ENCODE assay signal across 12 mouse cellular contexts in the genomic region with DNA sequence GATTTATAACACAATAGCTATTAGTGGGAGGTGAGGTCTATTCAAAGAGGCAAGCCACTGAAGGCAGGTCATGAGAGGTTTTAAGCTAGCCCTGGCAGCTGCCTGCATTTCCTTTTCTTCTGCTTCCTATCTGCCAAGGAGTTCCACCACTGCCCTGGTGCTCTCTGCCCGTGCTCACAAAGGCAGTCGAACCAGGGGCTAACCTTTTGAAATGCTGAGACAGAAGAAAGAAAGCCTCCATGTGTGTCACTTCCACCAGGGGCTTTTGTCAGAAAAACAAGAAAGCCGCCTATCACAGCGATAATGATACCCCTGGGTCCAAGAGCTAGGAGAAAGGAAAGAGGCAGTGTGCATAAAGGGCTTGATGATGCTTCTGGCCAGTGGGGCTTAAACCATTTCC.
"Had no signal": no experiment of that assay in that cellular context is flagged by ENCODE, and none has a peak within 500 bp of the region (broad histone marks: within the 10 kb centered on the region; RNA-seq: fewer than 3 reads in every experiment).

No protein-coding gene starts in this region.

- DNase-seq: kidney, adult 8-10 months; kidney, postnatal 25 days; lung, adult 2 months; lung, postnatal 36 days; thymus, adult 2 months; thymus, postnatal 36 days had no signal

- H3K4me3 ChIP-seq: left cerebral cortex, adult 2 months; limb, embryonic 10.5 days; liver, embryonic 15.5 days; stomach, embryonic 15.5 days had no signal

- H3K9me3 ChIP-seq: limb, embryonic 10.5 days; liver, embryonic 15.5 days; stomach, embryonic 15.5 days had no signal

- H3K27me3 ChIP-seq: liver, embryonic 15.5 days; stomach, embryonic 15.5 days had no signal

- H3K36me3 ChIP-seq: limb, embryonic 10.5 days; liver, embryonic 15.5 days; stomach, embryonic 15.5 days had no signal

- ATAC-seq: lung, postnatal 0 days had no signal

- H3K4me1 ChIP-seq: liver, embryonic 15.5 days; stomach, embryonic 15.5 days had no signal

- H3K4me2 ChIP-seq: liver, embryonic 11.5 days; liver, embryonic 15.5 days; stomach, embryonic 15.5 days had no signal

- H3K27ac ChIP-seq: left cerebral cortex, adult 2 months; limb, embryonic 10.5 days; liver, embryonic 15.5 days; stomach, embryonic 15.5 days had no signal

- H3K9ac ChIP-seq: liver, embryonic 15.5 days; stomach, embryonic 15.5 days had no signal
